Mouse (Mus musculus) kidney, adult 18-20 months (tissue): ENCODE results near the gene Slc38a6.
A peak's percentile ranks its signal among the peaks of the same experiment; 100 is the strongest.

Source experiments
- DNase-seq: peaks from one replicate; pipeline ENCODE4 v3.0.0; 2021

Gene Slc38a6

DNA sequence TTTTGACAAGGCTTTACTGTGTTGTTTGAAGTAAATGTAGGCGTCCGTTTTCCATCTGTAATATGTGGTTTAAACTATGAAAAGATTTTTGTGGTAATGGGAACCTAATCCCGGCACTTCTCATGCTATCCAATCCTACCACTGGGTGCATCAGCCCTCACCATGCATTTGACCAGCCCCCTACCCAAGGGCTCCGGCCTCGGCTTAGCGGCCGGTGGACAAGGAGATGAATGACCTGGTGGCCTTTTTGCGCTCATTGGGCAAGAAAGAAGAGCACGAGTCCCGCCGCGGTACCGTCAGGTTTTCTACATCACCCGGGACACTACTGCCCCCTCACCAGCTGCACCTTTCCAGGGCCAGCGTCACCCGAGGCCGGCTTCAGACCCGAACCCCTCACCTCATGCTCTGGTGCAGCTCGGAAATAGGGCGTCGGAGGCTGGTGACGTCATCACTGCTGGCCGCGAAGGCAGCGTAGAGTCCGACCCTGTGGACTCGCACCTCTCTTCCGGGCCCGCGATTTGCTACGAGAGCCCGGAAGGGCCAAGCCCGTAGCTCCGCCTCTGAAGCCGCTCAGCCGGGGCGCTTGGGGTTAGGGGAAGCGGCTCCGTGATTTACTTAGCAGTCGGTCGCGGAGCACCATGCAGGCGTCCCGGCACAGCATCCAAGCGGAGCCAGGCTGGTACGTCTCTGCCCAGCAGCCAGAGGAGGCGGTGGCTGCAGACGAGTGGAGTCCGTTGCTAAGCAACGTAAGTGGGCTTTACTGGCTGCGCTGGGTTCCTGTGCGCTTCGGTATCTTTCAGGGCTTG lies at the start of gene Slc38a6, which contains the start of gene Trmt5:
Slc38a6 (plus strand) TSS at position 493 of the 806 bp plus-strand sequence.
Trmt5 (minus strand) TSS at position 424 of the 806 bp plus-strand sequence.
- peak; percentile 93 for DNase-seq

DNA sequence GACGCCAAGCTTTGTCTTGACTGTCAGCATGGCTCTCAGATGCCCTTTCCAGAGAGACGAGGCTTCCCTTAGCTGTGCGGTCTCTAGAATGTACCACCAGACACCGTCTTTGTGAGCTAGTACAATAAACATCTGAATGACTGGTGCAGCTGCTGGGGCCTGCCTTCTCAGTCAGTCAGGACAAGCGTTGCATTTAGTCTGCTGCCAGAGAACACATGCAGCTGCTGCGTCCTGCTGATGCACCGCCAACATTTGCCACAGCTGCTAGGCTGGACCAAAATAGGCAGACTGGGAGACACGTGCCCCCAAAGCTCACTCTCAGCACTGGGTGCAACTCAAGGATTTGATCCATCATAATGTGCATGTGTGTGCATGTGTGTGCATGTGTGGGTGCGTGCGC lies 44.6 kb upstream of the Slc38a6 start:
- DNase-seq, result no peak

DNA sequence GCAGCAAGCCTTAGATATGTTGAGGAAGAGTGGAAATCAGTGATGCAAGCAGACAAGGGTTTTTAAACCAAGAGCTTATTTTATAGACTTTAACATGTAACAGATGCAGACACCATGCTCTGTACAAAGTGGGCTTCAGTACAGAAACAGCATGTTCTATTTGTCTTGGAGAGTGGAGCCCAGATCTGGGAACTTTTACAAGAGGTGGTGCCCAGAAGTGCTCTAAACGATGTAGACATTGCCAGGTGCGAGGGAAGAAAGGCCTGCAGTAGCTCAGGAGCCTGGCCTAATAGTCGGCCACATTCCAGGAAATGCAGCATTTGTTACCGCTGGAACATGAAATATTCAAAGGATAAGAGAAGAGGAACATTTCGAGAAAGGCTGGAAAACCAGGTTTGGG lies 40.9 kb upstream of the Slc38a6 start:
- no peak for DNase-seq

DNA sequence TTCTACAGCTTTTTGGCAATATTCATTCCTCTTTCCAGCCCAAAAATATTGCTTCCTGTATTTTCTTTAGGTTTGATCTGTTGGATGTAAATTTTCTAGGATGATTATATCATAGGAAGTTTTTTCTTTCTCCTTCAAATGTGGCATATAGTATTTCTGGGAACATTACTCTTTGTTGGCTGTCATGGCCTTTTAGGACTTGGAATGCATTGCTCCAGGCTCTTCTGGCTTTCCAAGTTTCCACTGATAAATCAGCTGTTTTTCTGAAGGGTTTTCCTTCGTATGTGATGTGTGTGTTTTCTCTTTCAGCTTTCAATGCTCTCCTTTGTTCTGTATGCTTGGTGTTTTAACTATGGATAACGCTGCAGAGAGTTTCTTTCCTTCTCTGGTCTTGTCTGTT lies 31.6 kb upstream of the Slc38a6 start:
- DNase-seq, result no peak

GRCm38 (mm10) chr12:73259269-73259668 lies 27.3 kb upstream of the Slc38a6 start:
- no peak for DNase-seq

GRCm38 (mm10) chr12:73260339-73260738 lies 26.2 kb upstream of the Slc38a6 start:
- no peak for DNase-seq

DNA sequence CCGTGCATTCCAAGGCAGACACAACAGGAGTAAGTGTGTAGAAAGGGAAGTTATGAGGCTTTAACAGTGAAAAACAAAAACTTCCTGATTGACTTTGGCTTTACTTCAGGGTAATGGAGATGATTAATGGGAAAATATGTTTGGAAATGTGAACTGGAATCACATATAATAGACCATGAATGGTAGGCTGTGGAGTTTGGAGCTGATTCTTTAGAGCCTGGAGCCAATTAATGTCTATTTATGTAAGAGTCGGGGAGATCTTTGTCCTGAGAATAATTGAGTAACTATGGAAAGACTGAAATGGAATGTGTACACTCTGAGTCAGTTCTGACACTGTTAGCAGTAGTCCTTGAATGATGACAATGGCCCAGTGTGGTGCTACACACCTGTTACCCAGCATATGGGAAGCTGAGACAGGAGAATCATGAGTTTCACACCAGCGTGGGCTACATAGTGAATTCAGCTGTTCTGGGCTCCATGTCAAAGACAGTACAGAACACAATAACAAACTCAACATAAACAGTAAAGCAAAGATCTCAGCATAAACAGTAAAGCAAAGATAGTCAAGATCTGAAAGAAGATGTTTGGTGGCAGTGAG lies 21.1 kb upstream of the Slc38a6 start:
- no peak for DNase-seq

DNA sequence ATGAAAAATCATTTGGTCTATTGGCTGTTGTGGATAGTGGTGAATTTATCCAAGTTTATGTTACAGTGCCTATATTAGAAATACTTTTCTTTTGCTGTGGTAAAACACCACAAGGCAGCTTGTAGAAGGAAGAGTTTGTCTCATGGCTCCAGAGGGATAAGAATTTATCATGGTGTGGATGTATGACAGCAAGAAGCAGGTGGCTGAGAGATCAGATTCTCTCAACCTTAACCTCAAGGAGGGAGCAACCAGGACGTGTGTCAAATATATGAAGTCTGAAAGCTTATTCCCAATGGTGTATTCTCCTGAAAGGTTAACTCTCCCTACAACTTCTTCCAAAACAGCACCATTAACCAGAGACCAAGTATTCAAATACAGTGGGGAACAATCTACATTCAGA lies 20.0 kb upstream of the Slc38a6 start:
- no peak for DNase-seq

- DNase-seq, result no peak
These were observed 18.1 kb upstream of the Slc38a6 start for GRCm38 (mm10) chr12:73268497-73268896.

DNA sequence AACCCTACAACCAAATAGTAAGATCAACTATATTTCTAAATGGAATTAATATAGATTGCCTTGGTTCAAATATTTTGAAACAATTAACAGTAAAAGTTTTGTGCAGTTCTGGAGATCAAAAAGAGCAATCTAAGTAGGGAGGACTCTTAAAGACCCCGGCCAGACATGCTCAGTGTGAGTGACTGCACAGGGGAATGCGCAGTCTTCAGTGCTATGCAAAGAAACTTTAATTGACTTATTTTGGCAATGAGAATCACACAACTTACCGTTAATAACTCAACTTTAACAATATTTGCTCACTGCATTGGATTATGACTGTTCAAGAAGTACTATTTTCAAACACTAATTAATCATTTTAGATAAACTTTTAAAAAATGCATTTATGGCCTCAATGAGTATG lies 17.0 kb upstream of the Slc38a6 start:
- DNase-seq, result no peak

GRCm38 (mm10) chr12:73269933-73270332 lies 16.6 kb upstream of the Slc38a6 start:
- no peak for DNase-seq

DNA sequence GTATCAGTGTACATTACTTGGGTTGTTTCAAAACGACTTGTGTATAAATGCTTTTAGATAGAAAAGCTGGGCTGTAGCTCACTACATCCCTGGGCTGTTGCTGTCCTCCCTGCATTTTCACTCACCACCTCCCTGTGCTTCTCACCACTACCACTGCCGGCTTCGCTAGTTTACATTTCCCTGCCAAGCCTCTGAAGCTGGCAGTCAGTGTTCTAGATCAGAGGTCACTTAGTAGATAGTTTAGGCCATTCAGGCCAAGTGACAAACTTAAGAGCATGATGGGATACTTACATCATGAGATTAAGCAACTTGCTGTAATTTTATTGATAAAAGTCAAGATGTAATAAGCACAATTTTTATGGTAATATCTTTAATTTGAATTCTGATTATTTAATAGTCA lies 11.7 kb upstream of the Slc38a6 start:
- DNase-seq, result no peak

DNA sequence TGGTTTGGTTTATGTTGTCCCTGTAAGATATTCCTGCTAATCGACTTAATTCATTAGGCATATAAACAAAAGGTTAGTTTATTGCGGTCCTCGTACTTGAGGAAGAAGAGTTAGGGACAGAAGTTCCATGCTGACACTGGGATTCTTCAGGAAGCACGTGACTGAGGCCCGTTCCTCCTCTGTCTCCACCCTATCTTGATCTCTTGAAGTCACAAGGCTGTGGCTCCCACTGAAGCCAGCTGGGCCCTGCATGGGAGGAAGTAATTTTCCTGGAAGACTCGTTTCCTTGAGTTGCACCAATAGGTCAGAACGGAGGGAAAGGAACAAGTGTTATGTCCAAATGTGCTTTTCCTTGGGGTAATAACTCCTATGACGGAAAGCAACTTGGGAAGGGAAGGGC lies 1.0 kb downstream of the Slc38a6 start:
- DNase-seq, result peak; percentile 40

DNA sequence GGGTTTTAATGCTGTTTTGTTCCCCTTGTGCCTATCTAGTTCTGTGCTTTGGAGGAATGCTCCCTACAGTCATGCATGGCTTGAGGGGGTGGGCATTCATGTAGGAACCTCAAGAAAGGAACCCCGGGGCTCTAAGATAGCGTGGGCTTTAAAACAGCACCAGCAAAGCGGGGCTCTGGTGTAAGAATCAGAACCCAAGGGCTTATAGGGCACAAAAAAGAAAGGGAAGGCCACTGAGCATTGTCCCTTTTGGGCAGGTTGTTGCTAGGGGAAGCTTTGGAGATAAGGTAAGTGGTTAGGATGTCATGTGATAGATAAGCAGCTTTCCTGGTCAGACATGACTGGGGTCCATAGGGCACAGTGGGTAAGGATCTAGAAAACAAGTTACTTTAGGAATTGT lies 2.0 kb downstream of the Slc38a6 start:
- no peak for DNase-seq

GRCm38 (mm10) chr12:73294884-73295283 lies 8.3 kb downstream of the Slc38a6 start:
- DNase-seq, result no peak

DNA sequence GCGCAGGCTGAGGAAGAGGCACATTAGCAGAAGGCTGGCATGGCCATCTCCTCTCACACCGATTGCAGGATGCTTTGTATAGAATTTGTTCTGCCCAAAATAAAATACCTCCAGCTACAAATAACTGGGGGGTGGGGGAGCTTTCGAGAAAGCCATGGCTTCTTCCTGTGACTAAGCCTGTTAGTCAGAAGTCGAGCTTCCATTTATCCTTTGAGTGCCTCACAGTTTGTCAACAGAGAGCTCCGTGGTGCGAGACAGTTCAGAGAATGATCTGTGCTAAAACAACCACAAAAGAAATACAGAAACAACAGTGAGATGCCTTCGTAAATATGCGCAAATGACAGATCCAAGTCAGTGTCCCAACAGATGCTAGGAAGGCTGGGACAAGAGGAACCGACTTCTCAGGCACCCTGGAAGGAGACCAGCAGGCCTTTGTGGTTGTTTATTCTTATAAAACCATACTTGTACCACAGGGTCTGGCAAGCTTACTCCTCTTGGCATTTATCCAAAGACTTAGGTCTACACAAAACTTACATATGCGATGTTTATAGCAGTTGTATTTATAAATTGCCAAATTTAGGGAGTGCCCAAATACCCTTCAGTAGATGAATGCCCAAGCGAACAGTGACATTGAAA lies 9.0 kb downstream of the Slc38a6 start:
- DNase-seq, result no peak

GRCm38 (mm10) chr12:73298621-73299020 lies 12.0 kb downstream of the Slc38a6 start:
- no peak for DNase-seq

GRCm38 (mm10) chr12:73300531-73300930 lies 14.0 kb downstream of the Slc38a6 start:
- peak; percentile 33 for DNase-seq

GRCm38 (mm10) chr12:73304636-73305035 lies 18.1 kb downstream of the Slc38a6 start:
- peak; percentile 26 for DNase-seq

DNA sequence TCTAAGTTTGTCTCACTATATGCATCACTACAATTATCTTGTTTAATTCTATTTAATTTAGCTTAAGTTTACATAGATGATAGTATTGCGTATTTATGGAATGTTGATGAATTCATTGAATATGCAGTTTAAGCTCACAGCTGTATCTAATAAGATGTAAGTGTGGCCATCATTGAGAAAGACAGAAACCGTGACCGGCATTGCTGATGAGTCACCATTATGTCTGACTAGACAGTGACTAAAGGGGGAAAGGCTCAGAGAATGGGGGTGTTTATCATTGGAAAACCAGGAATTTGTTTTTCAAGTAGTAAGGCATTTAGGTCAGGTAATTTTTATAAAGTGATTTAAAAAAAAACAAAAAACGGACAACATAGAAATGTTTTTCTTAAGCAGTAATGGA lies 21.2 kb downstream of the Slc38a6 start:
- DNase-seq, result no peak

DNA sequence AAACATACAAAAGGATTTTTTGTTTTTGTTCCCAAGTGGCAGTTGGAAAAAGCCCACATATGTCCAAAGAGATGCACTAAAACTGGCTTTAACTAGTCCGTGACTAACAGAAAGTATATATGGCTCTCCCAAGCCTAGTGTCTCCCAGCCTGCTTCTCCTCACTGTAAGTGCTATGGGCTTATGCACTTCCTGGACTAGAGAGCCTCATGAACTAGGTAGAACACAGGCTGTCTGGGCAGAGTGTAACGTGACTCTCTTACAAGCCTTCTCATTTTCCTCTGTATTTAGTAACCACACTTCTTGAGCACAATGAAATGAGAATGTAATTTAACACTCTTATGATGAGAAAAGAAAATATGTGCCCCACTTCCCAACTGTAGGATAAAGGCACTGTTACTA lies 22.1 kb downstream of the Slc38a6 start:
- DNase-seq, result no peak

- peak; percentile 3 for DNase-seq
These were observed 31.4 kb downstream of the Slc38a6 start for GRCm38 (mm10) chr12:73317706-73318686.

DNA sequence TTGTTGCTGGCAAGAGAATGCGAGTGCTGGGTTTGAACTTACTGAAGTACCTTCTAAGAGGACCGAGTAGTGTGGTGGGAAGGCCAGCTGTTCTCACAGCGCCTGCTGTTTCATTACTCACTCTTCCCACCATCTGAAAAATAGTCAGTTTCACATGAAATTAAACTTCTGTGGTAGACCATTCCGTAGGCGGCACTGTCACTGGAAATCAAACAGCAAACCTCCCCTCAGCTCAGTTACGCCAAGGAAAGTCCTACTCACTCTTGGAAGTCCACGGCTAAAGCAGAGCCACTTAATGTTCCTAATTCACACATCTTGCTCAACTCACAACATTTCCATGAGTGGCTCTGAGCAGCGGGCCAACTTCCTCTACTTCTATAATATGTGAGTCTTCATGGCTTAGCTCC lies 37.6 kb downstream of the Slc38a6 start:
- DNase-seq, result no peak
